Mouse (Mus musculus) WW6 (cell line): ENCODE results near the gene Tmem198.
A peak's percentile ranks its signal among the peaks of the same experiment; 100 is the strongest.

ENCODE experiments used
- DNase-seq: peaks from one replicate; pipeline ENCODE4 v3.0.0-alpha.2; 2013; ENCODE audit warnings: low read depth, low spot score

Gene Tmem198

GRCm38 (mm10) chr1:75516703-75517380 lies 37.5 kb downstream of the Tmem198 start:
- no peak for DNase-seq

- DNase-seq, result no peak
These were observed 38.7 kb downstream of the Tmem198 start for GRCm38 (mm10) chr1:75517984-75518383.

- DNase-seq, result no peak
These were observed 39.1 kb downstream of the Tmem198 start for GRCm38 (mm10) chr1:75518427-75518826.

GRCm38 (mm10) chr1:75519576-75519975 lies 40.2 kb downstream of the Tmem198 start:
- DNase-seq, result no peak

- peak; percentile 74 for DNase-seq
These were observed 42.1 kb downstream of the Tmem198 start, which contains the start of gene Stk11ip for GRCm38 (mm10) chr1:75521321-75522031. Gene Stk11ip (plus strand): TSS chr1:75521529.

GRCm38 (mm10) chr1:75524679-75525078 lies 45.3 kb downstream of the Tmem198 start:
- DNase-seq, result no peak

DNA sequence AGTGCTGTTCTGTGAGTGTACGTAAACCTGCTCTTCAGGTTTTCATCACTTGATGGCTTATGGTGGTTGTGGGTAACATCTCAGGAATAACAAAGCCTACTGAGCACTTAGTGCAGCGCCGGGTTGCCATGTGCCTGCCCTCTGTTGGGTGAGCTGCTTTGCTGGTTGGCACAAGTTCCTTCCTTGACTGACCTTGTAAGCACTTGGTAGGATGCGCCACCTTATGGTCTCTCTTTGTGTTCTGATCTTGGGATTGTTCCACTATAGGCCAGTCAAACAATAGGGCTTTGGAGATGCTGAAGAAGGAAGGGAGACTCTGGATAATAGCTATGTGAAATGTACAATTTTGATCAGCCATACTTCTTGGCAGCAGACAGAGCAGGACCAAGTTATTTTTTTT lies 51.2 kb downstream of the Tmem198 start:
- DNase-seq, result no peak

DNA sequence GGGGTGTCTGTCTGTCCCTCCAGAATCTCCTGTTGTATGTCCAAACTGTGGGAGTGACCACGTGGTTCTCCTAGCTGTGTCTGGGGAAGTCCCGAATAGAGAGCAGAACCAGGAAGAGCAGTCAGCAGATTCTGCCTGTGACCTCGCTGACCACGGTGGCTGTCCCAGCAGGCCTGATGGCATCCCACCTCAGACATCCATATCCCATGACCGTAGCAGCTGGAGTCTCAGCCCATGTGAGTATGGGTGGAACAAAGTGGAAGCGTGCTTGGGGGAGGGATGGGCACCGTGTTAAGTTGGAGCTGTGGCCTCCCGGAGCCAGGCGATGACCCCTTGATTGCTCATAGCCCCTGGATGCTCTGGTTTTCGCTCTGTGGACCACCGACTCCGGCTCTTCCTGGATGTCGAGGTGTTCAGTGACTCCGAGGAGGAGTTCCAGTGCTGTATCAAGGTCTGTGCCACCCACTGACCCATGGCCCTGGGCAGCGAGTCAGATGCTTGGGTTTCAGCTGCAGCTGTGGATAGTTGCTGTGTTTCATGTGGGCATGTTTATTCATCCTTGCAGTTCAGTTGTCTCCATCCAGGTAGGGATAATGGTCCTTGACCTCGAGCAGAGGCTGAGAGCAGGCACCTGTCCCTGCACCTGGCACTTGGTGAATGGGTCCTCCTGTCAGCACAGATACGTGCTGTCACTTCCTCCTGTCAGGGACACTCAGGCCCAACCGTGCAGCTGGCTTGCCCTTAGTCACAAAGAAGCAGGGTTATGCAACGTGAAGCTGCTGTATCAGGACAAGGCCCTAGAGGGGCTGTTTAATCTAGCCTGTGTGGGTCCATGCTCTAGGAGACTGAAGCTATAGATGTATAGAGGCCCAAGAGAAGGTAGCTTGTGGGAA lies 53.2 kb downstream of the Tmem198 start:
- DNase-seq, result no peak

DNA sequence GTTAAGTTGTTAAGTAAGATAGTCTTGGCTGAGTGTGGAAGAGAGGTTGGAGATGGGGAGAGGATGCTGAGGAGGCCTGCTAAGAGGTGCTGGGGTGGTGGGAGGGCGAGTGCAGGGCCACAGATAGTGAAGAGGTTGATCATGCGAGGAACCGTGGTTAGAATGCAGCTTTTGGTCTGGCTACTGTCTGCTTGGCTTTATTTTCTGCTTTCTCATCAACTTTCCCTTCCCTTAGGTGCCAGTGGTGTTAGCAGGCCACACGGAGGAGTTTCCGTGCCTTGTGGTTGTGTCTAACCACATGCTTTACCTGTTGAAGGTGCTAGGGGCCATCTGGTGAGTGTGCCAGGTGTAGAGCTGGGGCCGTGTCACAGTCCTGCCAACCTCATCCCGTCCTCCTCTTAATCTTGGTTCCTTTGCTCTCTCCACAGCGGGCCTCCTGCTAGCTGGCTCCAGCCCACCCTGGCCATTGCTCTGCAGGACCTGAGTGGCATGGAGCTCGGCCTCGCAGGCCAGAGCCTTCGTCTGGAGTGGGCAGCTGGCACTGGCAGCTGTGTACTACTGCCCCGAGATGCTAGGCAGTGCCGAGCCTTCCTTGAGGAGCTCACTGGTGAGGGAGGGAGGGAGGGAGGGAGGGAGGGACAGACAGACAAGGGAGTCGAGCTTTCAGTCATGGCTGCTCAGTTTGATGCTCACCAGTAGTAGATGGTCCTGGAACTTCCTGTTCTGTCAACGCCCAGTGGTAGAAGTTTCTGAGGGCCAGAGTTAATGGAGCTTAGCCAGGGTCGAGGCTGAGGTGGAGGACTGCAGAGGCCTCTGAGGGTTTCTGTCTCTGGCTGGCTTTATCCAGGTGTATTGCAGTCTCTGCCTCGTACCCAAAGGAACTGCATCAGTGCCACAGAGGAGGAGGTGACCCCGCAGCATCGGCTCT lies 54.3 kb downstream of the Tmem198 start:
- no peak for DNase-seq
